Mouse (Mus musculus) megakaryocyte-erythroid progenitor cell, adult 5-6 weeks (primary cell): Measurements from ENCODE around the gene Fahd1. TPM values are rescaled to one million over a fixed set of nuclear protein-coding genes. Genes with fewer than 3 reads are reported as not detected.

ENCODE experiments used
- ATAC-seq: replicated peaks from 2 replicates; pipeline ENCODE4 v1.8.0; 2016; ENCODE audit warnings: mild to moderate bottlenecking, inconsistent platforms; ENCODE audit not compliant: severe bottlenecking, poor library complexity, low FRiP score, low TSS enrichment
- total RNA-seq, 2 experiments: library from RNA; stranded (forward) in 1 of 2; stranded (reverse) in 1 of 2; fragments of 200-1000, 215-1000 nt in 1 of 2; fragments of >200 nt in 1 of 2; fragmentation: Nextera tagmentation in 1 of 2; gene quantifications; 2 replicates each; pipeline ENCODE4 v1.2.3; 2014 to 2017

Fahd1 gene
- total RNA-seq, 2 experiments from 2014 or later = 15.7 to 35.1 TPM

DNA sequence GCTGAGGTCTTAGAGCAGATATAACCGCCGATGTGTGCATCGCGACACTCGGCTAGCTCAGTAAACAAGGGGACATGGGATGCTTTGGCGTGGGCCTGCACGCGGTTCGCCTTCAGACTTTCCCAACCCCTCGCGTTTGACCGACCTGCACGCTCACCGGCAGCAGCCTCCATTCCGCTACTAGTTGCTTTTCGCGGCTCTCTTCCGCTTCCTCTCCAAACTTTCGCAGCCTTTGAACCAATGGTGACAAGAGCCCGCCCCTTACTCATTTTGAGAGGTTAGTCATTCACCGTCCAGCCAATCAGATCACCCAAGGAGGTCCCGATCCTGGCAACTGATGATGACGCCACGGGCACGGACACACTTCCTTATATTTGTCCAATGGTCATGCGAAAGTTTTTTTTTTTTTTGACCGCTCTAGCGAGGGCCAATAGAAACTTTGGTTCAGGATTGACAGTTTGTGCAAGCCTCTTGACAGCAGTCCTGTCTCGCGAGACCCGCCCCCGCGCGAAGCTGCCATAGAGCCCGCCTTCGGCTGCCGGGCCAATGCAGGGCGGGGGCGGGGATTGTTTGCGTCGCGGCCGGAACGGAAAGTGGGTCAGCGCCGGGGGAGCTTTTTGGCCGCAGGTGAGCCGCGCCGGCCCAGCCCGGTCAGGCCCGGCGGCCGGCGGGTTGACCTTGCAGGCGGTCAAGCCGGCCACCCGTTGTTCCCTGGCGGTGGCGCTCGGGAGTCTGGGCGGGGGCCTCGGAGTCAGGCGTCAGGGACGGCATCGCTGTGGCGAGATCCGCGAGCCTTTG, 36.2 kb upstream of the Fahd1 start, which contains the start of the genes Nubp2 and Spsb3:
Gene Nubp2, minus strand, starts transcription at position 216 of the 798 bp plus-strand sequence.
Gene Spsb3, plus strand, starts transcription at position 510 of the 798 bp plus-strand sequence.
- ATAC-seq = peak; percentile 90

DNA sequence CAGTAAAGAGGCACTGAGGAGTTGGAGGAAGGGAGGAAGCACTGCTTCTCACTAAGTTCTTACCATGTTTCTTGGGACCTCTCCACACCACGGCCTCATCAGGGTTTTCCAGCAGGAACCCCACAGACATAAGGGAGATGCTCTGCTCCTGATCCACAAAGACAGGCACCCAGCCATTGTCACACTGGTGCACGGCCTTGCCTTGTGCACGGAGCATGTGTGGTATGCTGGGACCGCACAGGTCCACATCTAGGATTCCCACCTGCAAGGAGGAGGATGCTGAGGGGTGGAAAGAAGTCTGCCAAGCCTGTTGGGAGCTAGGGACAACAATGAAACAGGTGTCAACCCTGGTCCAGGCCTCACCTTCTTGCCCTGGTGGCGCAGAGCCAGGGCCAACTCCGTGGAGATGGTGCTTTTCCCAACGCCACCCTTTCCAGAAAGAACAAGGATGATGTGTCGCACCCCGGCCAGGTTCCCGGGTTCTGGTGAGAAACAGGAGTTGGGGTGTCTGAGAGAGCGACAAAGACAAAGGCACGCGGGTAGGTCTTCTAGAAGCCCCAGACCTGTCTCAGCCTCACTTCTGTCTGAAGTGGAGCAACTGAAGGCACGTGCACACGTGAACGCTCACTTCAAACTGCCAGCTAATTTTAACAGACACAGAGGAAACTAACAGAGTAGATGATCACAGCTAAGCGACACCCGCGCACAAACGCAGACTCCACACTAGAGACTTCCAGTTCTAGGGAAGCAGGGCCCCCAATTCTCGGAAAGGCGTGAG, 35.4 kb upstream of the Fahd1 start:
- ATAC-seq = no peak

- no peak for ATAC-seq
Measured at GRCm38 (mm10) chr17:24884391-24884790, 34.2 kb upstream of the Fahd1 start.

DNA sequence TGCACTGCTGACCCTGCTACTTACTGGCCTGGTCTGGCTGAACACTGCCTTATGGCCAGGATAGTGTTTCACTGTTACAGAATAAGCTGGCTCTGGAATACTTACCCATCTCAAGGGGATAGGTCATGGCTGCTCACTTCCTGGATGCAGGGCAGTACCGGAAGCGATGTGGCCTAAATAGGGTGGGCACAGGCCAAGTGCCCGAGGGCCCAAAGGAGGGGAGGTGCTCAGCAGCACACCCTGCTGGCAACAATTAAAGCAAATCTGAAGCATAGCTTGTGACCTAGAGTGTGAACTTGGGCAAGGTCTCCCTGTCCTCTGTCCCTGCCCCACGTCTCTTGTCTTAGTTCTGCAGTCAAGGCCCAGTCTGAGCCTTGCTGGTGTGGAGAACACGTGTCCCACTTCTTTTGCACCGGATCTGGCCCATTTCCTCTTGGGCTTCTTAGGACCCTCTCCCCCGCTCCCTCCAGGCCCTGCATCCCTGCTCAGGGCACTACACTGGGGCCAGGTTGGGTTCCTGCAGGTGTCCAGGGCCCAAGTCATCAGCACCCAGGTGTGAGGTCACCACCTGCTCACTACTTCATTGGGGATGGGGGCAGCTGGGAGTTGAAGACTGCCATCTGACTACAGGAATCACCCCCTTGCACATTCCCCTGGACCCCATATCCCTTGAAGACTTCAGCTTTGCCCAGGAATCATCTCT, 31.7 kb upstream of the Fahd1 start:
- ATAC-seq = no peak

GRCm38 (mm10) chr17:24878531-24878930, 28.4 kb upstream of the Fahd1 start:
- ATAC-seq = no peak

GRCm38 (mm10) chr17:24878117-24878397, 27.9 kb upstream of the Fahd1 start:
- no peak for ATAC-seq

DNA sequence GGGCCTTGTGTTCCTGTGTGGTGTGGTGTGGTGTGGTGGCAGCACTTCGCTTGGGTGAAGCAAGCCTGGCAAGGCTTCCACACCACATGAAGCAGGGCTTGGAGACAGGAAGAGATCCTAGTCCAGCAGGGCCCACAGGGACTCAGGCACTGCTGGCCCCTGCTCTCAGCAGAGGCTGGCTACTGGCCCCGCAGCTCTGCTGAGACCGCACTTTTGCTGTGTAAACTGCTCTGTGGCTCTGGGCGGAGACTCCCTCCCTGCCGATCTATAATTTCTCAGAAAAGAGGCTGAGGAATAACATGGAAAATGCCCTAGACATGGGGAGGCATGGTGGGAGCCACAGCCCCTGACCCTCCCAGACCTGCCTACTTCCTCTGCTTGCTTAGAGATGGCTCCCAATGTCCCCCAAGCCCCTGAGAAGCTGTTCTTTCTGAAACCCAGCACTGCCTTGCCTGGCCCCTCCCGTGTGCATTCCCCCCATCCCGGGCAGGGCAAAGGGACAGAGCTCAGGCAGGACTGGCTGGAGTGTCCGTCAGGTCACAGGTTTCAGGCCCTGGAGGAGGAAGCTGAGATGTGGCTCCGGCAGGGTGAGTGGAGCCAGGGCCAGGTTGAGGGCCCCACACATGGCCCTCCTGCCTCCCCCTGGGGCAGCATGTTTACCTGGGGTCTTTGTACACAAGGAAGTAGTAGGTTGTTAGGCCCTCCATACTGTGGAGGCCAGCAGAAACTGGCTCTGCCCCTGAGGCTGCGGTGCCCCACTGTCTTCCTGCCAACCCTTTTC, 27.4 kb upstream of the Fahd1 start:
- ATAC-seq = no peak

DNA sequence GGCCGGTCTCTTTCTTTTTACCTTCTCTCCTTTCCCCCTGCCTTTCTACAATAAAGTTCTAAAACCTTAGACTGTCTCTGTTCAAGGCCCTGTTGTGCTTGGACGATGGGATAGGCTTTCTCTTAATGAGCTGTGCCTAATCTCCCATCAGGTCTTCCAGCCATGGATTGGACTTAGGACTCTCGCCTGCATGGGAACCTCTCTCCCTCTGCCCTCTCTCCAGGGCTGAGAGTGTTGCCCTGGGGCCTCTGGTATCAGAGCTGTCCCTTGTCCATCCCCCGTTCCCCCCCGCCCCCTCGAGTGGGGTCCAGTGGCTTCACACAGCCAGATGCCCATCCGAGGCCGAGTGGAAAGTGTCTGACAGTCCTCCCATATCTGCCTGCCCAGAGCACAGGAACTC, 24.8 kb upstream of the Fahd1 start:
- no peak for ATAC-seq

GRCm38 (mm10) chr17:24874405-24874745, 24.2 kb upstream of the Fahd1 start:
- no peak for ATAC-seq

DNA sequence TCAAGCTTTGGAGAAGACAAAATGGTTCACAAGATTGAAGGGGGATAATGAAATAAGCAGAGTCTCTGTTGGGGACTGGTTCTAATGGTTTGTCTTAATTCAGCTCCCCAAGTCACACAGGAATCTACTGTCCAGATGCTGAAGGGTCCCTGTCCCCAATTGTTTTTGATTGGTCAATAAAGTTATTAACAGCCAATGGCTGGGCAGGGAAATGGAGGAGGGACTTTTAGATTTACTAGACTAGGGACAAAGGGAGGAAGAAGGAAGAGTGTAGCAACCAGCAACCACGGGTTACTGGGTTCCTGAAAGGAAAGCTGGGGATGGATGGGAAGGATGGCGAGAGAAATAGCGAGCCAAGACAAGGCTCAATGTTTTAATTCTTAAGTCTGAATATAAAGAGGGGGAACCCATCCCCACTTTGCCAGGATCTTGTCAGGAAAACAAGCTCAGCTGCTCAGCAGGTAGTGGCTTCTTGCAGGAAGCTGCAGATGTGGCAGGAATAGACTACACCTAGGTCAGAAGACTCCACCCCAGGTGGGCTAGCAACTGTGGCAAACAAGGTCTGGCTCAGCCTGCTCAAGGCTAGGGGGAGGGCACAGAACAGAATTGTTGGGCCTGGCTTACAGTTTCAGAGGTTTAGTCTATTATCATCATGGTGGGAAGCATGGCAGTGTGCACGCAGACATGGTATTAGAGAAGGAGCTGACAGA, 23.7 kb upstream of the Fahd1 start:
- ATAC-seq = no peak

DNA sequence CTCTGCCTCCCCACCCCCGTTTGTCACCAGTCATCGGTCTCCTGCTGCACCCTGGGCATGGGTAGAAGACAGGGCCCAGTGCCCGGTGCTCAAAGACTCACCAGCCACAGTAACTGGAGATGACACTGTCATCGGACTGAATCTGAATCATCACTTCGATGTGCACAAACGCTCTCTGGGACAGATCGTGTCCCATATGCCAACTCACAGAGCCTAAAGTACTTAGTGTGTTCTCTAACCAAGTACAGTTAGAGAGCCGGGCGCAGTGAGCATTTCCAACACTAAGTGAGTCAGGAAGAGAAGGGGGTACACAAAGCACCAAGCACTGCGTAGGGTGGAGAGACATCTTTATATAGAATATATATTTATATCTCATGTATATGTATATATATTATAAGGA, 17.8 kb upstream of the Fahd1 start:
- no peak for ATAC-seq

- ATAC-seq = no peak
Measured at GRCm38 (mm10) chr17:24865776-24866175, 15.6 kb upstream of the Fahd1 start, which contains the start of gene Igfals. Igfals (plus strand) TSS chr17:24865997.

DNA sequence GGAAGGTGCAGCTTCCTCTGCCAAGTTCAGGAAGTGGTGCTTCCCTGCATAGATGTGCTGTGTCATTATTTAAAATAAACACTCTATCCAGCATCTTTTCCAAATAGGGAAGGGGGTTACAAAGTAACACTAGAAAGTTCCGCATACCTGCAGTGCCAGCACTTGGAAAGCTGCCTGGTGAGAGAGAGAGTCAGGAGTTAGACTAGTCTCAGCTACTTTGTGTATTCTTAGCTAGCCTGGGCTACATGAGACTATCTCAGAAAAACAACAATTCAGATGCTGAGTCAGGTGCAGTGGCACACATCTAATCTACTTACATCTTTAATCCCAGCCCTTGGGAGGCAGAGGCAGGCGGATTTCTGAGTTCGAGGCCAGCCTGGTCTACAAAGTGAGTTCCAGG, 11.6 kb upstream of the Fahd1 start:
- no peak for ATAC-seq

- peak; percentile 71 for ATAC-seq
Measured at GRCm38 (mm10) chr17:24860076-24860475, 9.9 kb upstream of the Fahd1 start.

DNA sequence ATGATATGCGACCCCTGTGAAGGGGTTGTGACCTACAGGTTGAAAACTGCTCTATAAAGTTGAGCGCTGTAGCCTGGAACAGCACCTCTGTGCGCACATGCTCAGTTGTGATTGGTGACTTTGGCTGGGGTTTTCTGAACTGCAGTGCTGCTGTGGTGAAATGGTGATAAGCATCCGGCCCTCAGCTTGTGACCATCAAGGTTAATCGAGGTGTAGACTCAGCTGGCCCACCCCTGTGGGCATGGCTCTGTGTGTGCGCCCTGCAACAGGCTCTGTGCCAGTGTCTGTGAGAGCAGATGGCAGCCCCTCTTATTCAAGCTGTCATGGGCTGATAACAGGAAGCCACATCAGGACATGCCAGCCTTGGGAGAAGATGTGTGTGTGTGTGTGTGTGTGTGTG, 8.8 kb upstream of the Fahd1 start:
- peak; percentile 93 for ATAC-seq

DNA sequence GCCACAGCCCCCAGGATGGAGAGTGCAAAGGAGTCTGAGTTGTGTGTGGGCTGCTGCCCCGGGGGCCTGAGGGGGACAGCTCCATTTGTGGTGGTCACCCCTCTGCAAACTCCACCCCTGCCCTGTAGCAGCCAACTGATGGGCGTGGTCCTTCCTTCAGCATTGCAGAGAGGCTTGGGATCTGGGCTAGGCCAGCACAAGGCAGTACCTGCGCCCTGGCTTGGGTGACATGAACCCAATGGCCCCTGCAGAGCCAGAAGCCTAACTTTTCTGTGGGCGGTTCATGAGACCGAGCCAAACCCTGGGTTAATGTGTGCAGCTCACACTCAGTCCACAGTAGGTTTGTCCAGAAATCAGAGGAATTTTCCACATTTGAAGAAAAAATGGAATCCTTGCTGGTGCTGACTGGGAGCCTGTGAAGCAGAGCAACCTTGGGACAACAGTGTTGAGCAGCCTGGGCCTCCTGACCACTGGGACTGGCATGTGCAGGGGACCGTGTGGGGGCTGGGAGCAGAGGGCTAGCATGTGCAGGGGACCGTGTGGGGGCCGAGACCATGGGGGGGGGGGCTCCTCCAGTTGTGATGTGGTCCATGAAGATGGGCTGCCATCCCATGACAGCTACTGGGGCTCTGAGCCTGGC, 7.8 kb upstream of the Fahd1 start:
- no peak for ATAC-seq

DNA sequence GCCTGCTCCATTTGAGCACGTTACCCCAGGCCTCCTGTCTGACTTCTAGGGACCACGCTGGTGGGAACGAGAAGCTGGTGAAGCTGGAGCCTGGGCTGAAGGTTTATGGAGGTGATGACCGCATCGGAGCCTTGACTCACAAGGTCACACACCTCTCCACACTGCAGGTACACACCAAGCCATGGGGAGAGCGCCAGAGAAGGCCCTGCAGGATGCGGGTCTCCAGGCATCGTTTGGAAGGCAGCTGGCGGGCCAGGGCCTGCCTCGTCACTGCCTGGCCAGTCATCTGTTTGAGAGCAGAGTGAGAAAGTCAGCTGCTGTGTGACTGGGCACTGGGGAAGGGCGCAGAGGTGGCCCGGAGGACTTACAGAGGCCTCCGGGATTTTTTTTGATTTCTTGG, 6.4 kb upstream of the Fahd1 start:
- no peak for ATAC-seq

GRCm38 (mm10) chr17:24855838-24856464, 5.8 kb upstream of the Fahd1 start:
- no peak for ATAC-seq
